Mouse (Mus musculus): ENCODE data around the gene Maml3.
A peak's percentile ranks its signal among the peaks of the same experiment; 100 is the strongest.

Maml3 gene

DNA sequence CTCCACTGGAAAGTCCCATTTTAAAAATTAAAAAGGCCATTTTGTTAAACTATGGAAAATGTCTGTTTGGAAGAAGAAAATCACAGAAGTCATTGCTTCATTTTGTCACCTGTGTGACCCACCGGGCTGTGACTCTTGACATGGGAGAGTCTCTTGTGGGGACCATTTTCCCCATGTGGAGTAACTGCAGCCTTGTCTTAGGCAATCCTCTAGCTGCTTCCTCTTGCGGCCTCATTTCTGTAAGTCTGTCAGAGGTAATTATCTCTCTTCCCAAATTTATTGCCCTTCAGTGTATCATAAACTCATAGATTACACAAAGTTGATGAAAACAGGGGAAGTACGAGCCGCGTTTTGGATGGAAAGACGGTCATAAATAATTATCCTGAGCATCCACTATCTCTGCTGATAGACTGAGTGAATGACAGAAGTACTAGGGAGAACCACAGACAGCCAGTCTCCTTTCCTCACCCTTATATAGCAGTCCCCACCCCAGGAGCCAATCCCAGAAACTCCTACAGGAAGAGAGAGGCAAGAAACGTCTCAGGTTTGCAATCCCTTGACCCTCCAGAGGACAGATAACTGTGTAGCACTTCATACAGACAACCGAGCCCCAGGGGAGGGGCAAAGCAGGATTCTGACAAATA, 14.5 kb downstream of the Maml3 start:
- no peak for DNase-seq (ENCODE audit: low spot score in 2 of 2)

DNA sequence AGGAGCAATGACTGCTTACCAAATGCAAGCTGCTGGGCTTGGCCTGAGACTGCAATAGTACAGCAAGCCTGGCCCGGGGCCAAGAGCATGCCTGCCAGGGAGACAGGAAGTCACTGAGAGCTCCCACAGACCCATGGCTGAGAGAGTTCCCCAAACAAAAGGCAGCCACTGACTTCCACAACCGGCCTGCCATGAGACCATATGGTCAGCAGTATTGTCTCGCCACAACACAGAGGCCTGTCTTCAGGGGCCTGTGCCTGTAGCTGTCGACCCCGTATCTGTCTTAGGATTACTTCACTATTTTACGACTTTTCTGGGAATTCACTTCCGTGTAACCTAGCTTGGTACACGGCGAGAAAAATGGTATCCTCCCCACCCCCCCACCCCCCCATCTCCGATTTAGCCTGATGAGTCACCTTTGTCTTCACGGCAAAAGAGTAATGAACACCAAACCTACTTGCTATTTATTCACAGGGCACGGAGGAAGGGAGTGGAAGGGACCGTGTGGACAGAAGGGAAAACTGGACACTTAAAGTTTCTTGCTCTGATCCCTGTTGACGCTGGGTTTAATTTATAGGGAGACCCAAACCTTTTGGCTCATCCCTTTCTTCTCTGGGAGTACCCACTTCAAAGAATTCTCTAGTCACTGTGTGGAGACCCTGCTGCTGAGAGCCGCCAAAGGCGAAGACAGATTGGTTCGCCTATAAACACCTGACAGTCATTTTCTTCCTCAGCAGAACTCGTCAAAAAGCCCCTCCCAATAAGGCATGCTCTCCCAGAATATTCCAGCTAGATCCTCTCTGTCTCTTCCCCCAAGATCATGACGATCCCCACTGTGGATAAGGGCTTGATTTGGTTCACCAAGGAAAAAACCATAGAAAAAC, 16.2 kb downstream of the Maml3 start:
- DNase-seq (ENCODE audit: low spot score in 2 of 2), result peak; percentile 73 to 83

DNA sequence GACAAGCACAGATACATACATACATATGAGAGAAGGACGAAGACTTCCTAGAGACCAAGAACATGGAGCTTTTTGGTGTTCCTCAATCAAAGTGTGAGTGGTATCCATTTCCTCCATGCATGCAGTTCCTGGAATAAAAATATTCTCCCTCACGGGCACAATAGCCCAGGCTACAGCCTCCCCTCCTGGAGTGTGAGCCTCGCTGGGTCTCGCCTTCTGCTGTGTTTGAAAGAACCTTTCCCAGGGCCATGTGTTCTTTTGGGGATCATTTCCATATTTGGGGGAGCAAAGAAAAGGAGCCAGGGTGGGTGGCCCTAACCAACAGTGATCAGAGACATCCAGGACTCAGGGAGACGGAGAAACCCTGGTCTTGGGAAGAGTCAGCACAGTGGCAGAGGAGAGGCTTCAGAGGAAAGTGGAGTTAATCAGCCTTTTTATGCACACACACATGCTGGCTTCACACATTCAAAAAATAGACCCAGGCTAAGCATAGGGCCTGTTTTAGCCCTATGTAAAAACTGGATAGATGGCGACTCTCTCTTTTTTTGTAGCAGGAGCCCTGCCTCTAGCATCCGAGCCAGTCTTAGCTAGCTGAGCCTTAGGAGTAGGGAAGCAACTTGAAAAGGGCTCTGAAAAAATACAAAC, 17.1 kb downstream of the Maml3 start:
- no peak for DNase-seq (ENCODE audit: low spot score in 2 of 2)

GRCm38 (mm10) chr3:52078763-52079162, 26.1 kb downstream of the Maml3 start:
- DNase-seq (ENCODE audit: low spot score in 2 of 2), result no peak

DNA sequence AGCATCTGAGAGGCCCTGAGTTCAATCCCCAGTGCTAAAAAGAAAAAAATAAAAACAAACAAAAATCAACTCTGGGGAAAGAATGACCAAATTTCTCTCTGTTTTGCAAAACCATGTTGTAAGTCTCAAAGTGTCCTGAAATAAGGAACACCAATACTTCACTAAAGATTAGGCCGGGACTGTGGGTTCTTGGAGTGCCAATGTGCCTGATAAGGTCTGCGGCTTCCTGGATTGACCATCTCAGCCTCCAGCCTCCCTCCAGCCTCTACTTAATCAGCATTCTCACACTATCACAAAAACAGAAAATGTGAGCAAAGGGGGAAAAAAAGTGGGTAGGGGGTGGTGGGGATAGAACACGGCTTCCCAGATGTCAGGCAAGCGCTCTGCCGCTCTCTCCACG, 30.9 kb downstream of the Maml3 start:
- DNase-seq (ENCODE audit: low spot score in 2 of 2), result no peak

GRCm38 (mm10) chr3:52071996-52072395, 32.9 kb downstream of the Maml3 start:
- no peak for DNase-seq (ENCODE audit: low spot score in 2 of 2)

DNA sequence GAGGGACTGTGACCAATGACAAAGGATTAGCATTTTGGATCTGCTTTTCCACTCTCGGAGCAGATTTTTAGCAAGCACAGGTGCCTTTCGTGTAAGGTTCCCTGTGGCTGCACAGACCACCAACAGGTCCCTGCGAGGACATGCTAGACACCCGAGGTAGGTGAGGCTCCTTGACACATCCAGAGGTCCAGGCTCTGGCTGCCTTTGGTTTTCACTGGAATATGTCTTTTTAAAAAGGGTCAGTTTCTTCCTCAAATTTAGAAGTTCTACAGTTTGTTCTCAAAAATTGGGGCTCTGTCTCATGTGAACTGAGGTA, 34.8 kb downstream of the Maml3 start:
- DNase-seq (ENCODE audit: low spot score in 2 of 2), result no peak

GRCm38 (mm10) chr3:52069304-52070162, 35.3 kb downstream of the Maml3 start:
- peak; percentile 33 to 36 for DNase-seq (ENCODE audit: low spot score in 2 of 2)

GRCm38 (mm10) chr3:52068885-52069284, 36.0 kb downstream of the Maml3 start:
- no peak for DNase-seq (ENCODE audit: low spot score in 2 of 2)

DNA sequence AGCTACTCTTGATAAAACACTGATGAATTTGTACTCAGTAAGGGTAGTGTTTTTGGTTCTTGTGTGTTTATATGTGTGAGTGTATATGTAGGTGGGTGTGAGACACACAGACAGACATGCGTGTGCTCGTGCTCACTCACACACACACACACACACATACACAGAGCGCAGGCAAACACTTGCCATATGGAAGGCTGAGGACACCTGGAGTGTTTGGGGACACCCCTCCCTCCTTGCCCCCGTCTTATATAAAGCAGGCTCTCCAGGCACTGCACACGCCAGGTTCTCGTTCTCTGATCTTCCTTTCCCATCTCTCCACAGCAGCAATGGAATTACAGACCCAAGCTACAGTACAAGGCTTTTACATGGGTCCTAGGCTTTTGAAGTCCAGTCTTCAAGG, 37.7 kb downstream of the Maml3 start:
- DNase-seq (ENCODE audit: low spot score in 2 of 2), result no peak

DNA sequence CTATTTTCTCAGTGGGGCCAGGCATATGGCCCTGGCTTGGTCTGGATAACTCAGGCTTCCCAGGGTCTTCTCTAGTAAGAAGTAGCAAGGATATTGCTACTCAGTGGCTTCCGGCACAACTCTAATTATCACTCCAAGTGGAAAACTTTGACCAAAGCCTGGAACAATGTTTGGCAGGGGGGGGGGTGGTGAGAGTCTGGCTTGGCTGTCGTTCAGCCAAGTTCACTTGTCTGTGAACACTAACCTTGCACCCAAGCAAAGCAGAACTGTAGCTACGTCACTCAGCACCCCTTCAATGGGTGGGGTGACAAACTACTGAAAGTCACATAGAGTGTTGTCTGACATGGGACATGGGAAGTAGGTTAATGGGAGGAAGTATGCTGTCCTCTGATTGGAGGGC, 38.7 kb downstream of the Maml3 start:
- no peak for DNase-seq (ENCODE audit: low spot score in 2 of 2)

DNA sequence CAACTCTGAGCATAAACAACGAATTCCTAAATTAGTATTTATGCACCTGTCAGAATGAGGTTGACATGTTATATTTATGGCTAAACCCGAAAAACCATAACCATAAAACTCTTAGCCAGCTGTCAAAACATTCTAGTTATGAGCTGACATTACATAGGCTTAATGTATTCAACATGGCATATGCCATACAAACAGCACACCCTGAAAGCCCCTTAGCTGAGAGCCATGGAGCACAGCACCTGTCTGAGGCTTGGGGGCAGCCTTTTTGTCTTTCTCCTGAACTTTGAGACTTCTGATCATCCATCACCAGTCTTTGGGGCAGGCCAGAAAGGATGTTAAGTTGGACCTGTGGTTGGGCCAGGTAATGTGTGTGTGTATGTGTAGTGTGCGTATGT, 41.6 kb downstream of the Maml3 start:
- no peak for DNase-seq (ENCODE audit: low spot score in 2 of 2)

DNA sequence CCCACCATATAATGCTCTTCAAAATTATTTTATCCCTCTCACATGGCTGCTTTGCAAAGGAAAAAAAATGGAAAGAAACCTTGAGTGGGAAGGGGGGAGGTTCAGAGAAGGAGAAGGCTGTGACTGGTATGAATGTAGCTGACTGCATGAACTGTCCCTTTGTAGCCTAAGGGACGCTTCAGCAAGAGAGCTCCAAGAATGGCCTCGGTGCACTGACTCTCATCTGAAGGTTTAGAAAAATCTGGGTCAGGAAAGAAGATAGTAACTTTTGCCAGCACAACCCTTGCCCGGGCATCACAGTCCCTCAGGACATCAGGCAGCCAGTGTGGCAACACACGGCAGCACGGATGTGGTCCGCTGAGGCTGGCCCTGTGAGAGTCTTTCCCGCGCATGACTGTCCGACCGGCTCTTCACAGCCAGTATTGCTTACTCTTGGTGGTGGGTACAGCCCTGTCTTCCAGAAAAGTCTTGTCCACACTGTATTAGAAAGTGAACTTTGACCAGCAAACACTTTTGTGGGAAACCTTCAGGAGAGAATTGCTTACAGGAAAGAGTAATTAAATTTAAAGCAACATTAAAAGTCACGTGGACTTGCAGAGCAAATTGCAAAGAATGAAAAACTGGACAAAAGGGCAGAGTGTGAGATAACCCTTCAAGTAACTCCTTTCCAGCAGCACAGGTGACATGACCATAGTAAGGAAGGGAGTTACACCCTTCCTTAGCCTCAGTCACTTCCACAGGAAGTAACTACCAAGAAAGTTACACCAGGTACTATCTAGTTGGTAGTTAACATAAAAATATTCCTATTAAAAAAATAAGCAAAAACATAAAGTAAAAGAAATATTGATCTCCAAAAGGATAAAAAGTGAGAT, 42.3 kb downstream of the Maml3 start:
- no peak for DNase-seq (ENCODE audit: low spot score in 2 of 2)

- DNase-seq (ENCODE audit: low spot score in 2 of 2), result no peak
These were observed 43.1 kb downstream of the Maml3 start for GRCm38 (mm10) chr3:52061472-52062388.

- no peak for DNase-seq (ENCODE audit: low spot score in 2 of 2)
These were observed 44.0 kb downstream of the Maml3 start for GRCm38 (mm10) chr3:52060886-52061285.

DNA sequence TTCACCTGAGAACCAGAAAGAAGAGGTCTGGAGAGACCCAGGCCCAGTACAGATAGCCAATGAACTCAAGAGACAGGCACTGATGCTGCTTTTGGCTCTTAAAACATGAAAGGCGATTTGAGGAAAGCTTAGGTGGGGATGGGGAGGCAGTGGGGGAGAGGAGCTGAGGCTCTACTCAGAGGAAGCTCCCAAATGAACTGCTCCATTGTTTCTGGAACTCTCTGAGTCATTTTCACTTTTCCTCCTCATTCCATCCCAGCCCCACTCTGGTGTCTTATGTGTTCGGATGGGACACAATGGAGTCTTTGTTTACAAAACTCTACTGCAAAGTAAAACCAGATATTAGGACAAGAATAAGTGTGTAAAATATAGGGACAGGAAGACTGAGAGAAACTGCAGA, 53.1 kb downstream of the Maml3 start:
- DNase-seq (ENCODE audit: low spot score in 2 of 2), result no peak

GRCm38 (mm10) chr3:52048082-52048481, 56.8 kb downstream of the Maml3 start:
- no peak for DNase-seq (ENCODE audit: low spot score in 2 of 2)

- DNase-seq (ENCODE audit: low spot score in 2 of 2), result no peak
These were observed 57.3 kb downstream of the Maml3 start for GRCm38 (mm10) chr3:52047537-52047936.

- DNase-seq (ENCODE audit: low spot score in 2 of 2), result peak; percentile 83 to 88
These were observed 57.9 kb downstream of the Maml3 start for GRCm38 (mm10) chr3:52046895-52047372.
